17 mouse cellular contexts compared by ENCODE assay signal in genomic region chr4:106703956-106704355, GRCm38 (mm10). TPM values are rescaled to one million over a fixed set of nuclear protein-coding genes. Genes with fewer than 3 reads are reported as not detected.
DNase-seq lines count a peak whose midpoint lies in the region; ATAC-seq and TF ChIP-seq lines count a peak whose summit lies in the region.
"Had no signal": no experiment of that assay in that cellular context is flagged by ENCODE, and none has a peak within 500 bp of the region (broad histone marks: within the 10 kb centered on the region; RNA-seq: fewer than 3 reads in every experiment).

No protein-coding gene starts in this region.

- H3K9me3 ChIP-seq in forebrain, embryonic 13.5 days (replicated peaks): no peaks in the 10 kb centered on the region
- H3K9me3 ChIP-seq in forebrain, embryonic 11.5 days (ENCODE audit: control insufficient read depth, low read length): no peaks in the 10 kb centered on the region
- H3K9me3 ChIP-seq in forebrain, postnatal 0 days (ENCODE audit: low read length): no peaks in the 10 kb centered on the region
- H3K9me3 ChIP-seq in neural tube, embryonic 14.5 days (ENCODE audit: control insufficient read depth, low read length): no peaks in the 10 kb centered on the region
- H3K9me3 ChIP-seq: heart, embryonic 10.5 days; limb, embryonic 12.5 days; liver, embryonic 15.5 days had no signal

- no peak overlapping the region for H3K4me2 ChIP-seq in forebrain, embryonic 13.5 days
- no peak overlapping the region for H3K4me2 ChIP-seq in forebrain, embryonic 11.5 days (ENCODE audit: low read depth, low read length, severe bottlenecking)
- no peak overlapping the region for H3K4me2 ChIP-seq in forebrain, postnatal 0 days (ENCODE audit: low read depth)
- H3K4me2 ChIP-seq in neural tube, embryonic 14.5 days (ENCODE audit: low read depth, low read length): no peak overlapping the region
- H3K4me2 ChIP-seq: limb, embryonic 12.5 days; liver, embryonic 15.5 days had no signal

- H3K27me3 ChIP-seq in forebrain, embryonic 13.5 days: no peaks in the 10 kb centered on the region; the same call in 1 of the 2 replicates
- H3K27me3 ChIP-seq in forebrain, embryonic 11.5 days (ENCODE audit: control insufficient read depth, insufficient read depth, low read length): no peaks in the 10 kb centered on the region
- H3K27me3 ChIP-seq in forebrain, postnatal 0 days (ENCODE audit: insufficient read depth, low read length): no peaks in the 10 kb centered on the region
- no peaks in the 10 kb centered on the region for H3K27me3 ChIP-seq in neural tube, embryonic 14.5 days (ENCODE audit: control insufficient read depth, insufficient read depth, low read length)

- no peak overlapping the region for H3K4me3 ChIP-seq in forebrain, embryonic 13.5 days
- no peak overlapping the region for H3K4me3 ChIP-seq in forebrain, embryonic 11.5 days (ENCODE audit: low read depth, low read length)
- H3K4me3 ChIP-seq in forebrain, postnatal 0 days (ENCODE audit: low read depth, low read length): no peak overlapping the region
- no peak overlapping the region for H3K4me3 ChIP-seq in neural tube, embryonic 14.5 days (ENCODE audit: low read depth, low read length)
- H3K4me3 ChIP-seq: heart, embryonic 10.5 days; limb, embryonic 12.5 days; liver, embryonic 15.5 days had no signal

- H3K9ac ChIP-seq in forebrain, embryonic 13.5 days: no peak overlapping the region
- H3K9ac ChIP-seq in forebrain, embryonic 11.5 days (ENCODE audit: low read length): no peak overlapping the region
- H3K9ac ChIP-seq in forebrain, postnatal 0 days: no peak overlapping the region; the same call in 1 of the 2 replicates
- H3K9ac ChIP-seq in neural tube, embryonic 14.5 days (replicated peaks; ENCODE audit: low read depth, low read length): no peak overlapping the region
- H3K9ac ChIP-seq: limb, embryonic 12.5 days; liver, embryonic 15.5 days had no signal

- intact Hi-C loops in left cerebral cortex, postnatal 4 days (cut with DNase I): no loop called here

- ATAC-seq in forebrain, embryonic 13.5 days: no peak
- no peak for ATAC-seq in forebrain, embryonic 11.5 days (replicated peaks; ENCODE audit: low FRiP score)
- no peak for ATAC-seq in forebrain, postnatal 0 days
- no peak for ATAC-seq in neural tube, embryonic 14.5 days (ENCODE audit: low read depth)
- no peak for ATAC-seq in megakaryocyte progenitor cell, adult 5-6 weeks (replicated peaks; ENCODE audit: poor library complexity)
- ATAC-seq: intestine, postnatal 0 days had no signal

- WGBS in forebrain, embryonic 13.5 days: 82% methylated on average over 10 of the region's 10 CpGs
- WGBS in forebrain, embryonic 11.5 days: 85% methylated on average over 10 of the region's 10 CpGs
- 73% methylated on average over 10 of the region's 10 CpGs for WGBS in forebrain, postnatal 0 days
- 82% methylated on average over 10 of the region's 10 CpGs for WGBS in neural tube, embryonic 14.5 days

- peak overlapping the region; percentile 58; the same call in 1 of the 2 replicates for H3K27ac ChIP-seq in forebrain, embryonic 13.5 days
- no peak overlapping the region for H3K27ac ChIP-seq in forebrain, embryonic 11.5 days (ENCODE audit: low read depth, low read length)
- peak overlapping the region; percentile 80 for H3K27ac ChIP-seq in forebrain, postnatal 0 days (ENCODE audit: low read depth, low read length)
- H3K27ac ChIP-seq in neural tube, embryonic 14.5 days (ENCODE audit: low read depth, low read length): peak overlapping the region; percentile 67; the same call in 1 of the 2 replicates
- H3K27ac ChIP-seq: heart, embryonic 10.5 days; limb, embryonic 12.5 days; liver, embryonic 15.5 days had no signal

- DNase-seq in forebrain, embryonic 11.5 days (ENCODE audit: low spot score): no peak
- DNase-seq in left cerebral cortex, postnatal 4 days: peak; percentile 34
- DNase-seq in left cerebral cortex, adult 11 months (ENCODE audit: low spot score): no peak
- no peak for DNase-seq in forebrain, postnatal 0 days
- no peak for DNase-seq in gastrocnemius, postnatal 25 days
- DNase-seq: gastrocnemius, postnatal 36 days; heart, postnatal 36 days; lung, postnatal 14 days; thymus, postnatal 4 days had no signal

- no peaks in the 10 kb centered on the region for H3K36me3 ChIP-seq in forebrain, embryonic 13.5 days (ENCODE audit: poor library complexity, severe bottlenecking)
- no peaks in the 10 kb centered on the region for H3K36me3 ChIP-seq in forebrain, embryonic 11.5 days (ENCODE audit: control insufficient read depth, insufficient read depth, low read length)
- H3K36me3 ChIP-seq in forebrain, postnatal 0 days (ENCODE audit: insufficient read depth): no peaks in the 10 kb centered on the region
- no peaks in the 10 kb centered on the region for H3K36me3 ChIP-seq in neural tube, embryonic 14.5 days (ENCODE audit: control insufficient read depth, insufficient read depth, low read length)
- H3K36me3 ChIP-seq: heart, embryonic 10.5 days; limb, embryonic 12.5 days; liver, embryonic 15.5 days had no signal

- no peak for TF ChIP-seq CTCF in forebrain, postnatal 0 days (IDR thresholded peaks at IDR 0.05; ENCODE audit: low read depth)

- peaks cover 39% of the 10 kb centered on the region for H3K4me1 ChIP-seq in forebrain, embryonic 13.5 days
- peaks cover 11% of the 10 kb centered on the region; the same call in 1 of the 2 replicates for H3K4me1 ChIP-seq in forebrain, embryonic 11.5 days (replicated peaks; ENCODE audit: control insufficient read depth, insufficient read depth, low read length)
- peaks cover 36% of the 10 kb centered on the region for H3K4me1 ChIP-seq in forebrain, postnatal 0 days (ENCODE audit: insufficient read depth)
- H3K4me1 ChIP-seq in neural tube, embryonic 14.5 days (ENCODE audit: control insufficient read depth, insufficient read depth, low read length): peaks cover 25% of the 10 kb centered on the region; the same call in 1 of the 2 replicates
- H3K4me1 ChIP-seq: liver, embryonic 15.5 days had no signal

RNA-seq across cellular contexts. Expression of gene Ttc4, which starts 25.2 kb away (rescaled TPM):
- 93.0 and 112 TPM in 2 replicates for polyA plus RNA-seq in forebrain, embryonic 13.5 days (2015; fragmentation: Nextera tagmentation; extraction: Ambion mirVana)
- polyA plus RNA-seq in forebrain, embryonic 11.5 days (2014; fragmentation: Nextera tagmentation; extraction: Ambion mirVana): 99.2 and 101 TPM in 2 replicates
- total RNA-seq in left cerebral cortex, postnatal 4 days (2021): 10 to 100 TPM; 57.4 to 62.1 TPM
- 108 and 114 TPM in 2 replicates for total RNA-seq in forebrain, postnatal 0 days (2014; rRNA removed)
- polyA plus RNA-seq in forebrain, postnatal 0 days (2015; fragmentation: Nextera tagmentation; extraction: Ambion mirVana): 78.2 and 89.1 TPM in 2 replicates
- polyA plus RNA-seq in neural tube, embryonic 14.5 days (2014; fragmentation: Nextera tagmentation; extraction: Ambion mirVana): 128 and 134 TPM in 2 replicates
- 32.2 and 42.5 TPM in 2 replicates for total RNA-seq in megakaryocyte progenitor cell, adult 5-6 weeks (2015)
- 24.9 and 28.2 TPM in 2 replicates for total RNA-seq in megakaryocyte progenitor cell, adult 5-6 weeks (2017)
- 10 to 100 TPM; 24.7 to 28.6 TPM for total RNA-seq in gastrocnemius, postnatal 25 days (2021)

RNA-seq across cellular contexts. Expression of gene Mroh7, which starts 26.8 kb away (rescaled TPM):
- polyA plus RNA-seq in forebrain, embryonic 13.5 days (2015; fragmentation: Nextera tagmentation; extraction: Ambion mirVana): 0.20 and 0.80 TPM in 2 replicates
- 0.11 TPM in 1 of 2 replicates, not detected in the other for polyA plus RNA-seq in forebrain, embryonic 11.5 days (2014; fragmentation: Nextera tagmentation; extraction: Ambion mirVana)
- total RNA-seq in left cerebral cortex, postnatal 4 days (2021): 1 to 10 TPM; 1.3 to 1.6 TPM
- 0.95 and 1.5 TPM in 2 replicates for total RNA-seq in forebrain, postnatal 0 days (2014; rRNA removed)
- 0.30 and 0.71 TPM in 2 replicates for polyA plus RNA-seq in forebrain, postnatal 0 days (2015; fragmentation: Nextera tagmentation; extraction: Ambion mirVana)
- 1.1 and 1.4 TPM in 2 replicates for polyA plus RNA-seq in neural tube, embryonic 14.5 days (2014; fragmentation: Nextera tagmentation; extraction: Ambion mirVana)
- not detected in 2 replicates for total RNA-seq in megakaryocyte progenitor cell, adult 5-6 weeks (2015)
- total RNA-seq in megakaryocyte progenitor cell, adult 5-6 weeks (2017): not detected in 2 replicates
- under 1 TPM; 0.19 to 0.69 TPM for total RNA-seq in gastrocnemius, postnatal 25 days (2021)

RNA-seq across cellular contexts. Expression of gene Fam151a, which starts 29.7 kb away (rescaled TPM):
- not detected in 2 replicates for polyA plus RNA-seq in forebrain, embryonic 13.5 days (2015; fragmentation: Nextera tagmentation; extraction: Ambion mirVana)
- polyA plus RNA-seq in forebrain, embryonic 11.5 days (2014; fragmentation: Nextera tagmentation; extraction: Ambion mirVana): not detected in 2 replicates
- total RNA-seq in left cerebral cortex, postnatal 4 days (2021): not detected
- total RNA-seq in forebrain, postnatal 0 days (2014; rRNA removed): not detected in 2 replicates
- not detected in 2 replicates for polyA plus RNA-seq in forebrain, postnatal 0 days (2015; fragmentation: Nextera tagmentation; extraction: Ambion mirVana)
- polyA plus RNA-seq in neural tube, embryonic 14.5 days (2014; fragmentation: Nextera tagmentation; extraction: Ambion mirVana): not detected in 2 replicates
- total RNA-seq in megakaryocyte progenitor cell, adult 5-6 weeks (2015): not detected in 2 replicates
- total RNA-seq in megakaryocyte progenitor cell, adult 5-6 weeks (2017): not detected in 2 replicates
- total RNA-seq in gastrocnemius, postnatal 25 days (2021): not detected
- total RNA-seq: gastrocnemius, postnatal 36 days; layer of hippocampus, postnatal 36 days had no signal
- polyA plus RNA-seq: limb, embryonic 12.5 days; liver, embryonic 15.5 days had no signal

RNA-seq across cellular contexts. Expression of gene Pars2, which starts 53.1 kb away (rescaled TPM):
- polyA plus RNA-seq in forebrain, embryonic 13.5 days (2015; fragmentation: Nextera tagmentation; extraction: Ambion mirVana): 11.8 and 12.3 TPM in 2 replicates
- 13.3 and 13.9 TPM in 2 replicates for polyA plus RNA-seq in forebrain, embryonic 11.5 days (2014; fragmentation: Nextera tagmentation; extraction: Ambion mirVana)
- total RNA-seq in left cerebral cortex, postnatal 4 days (2021): 1 to 10 TPM; 6.0 to 9.2 TPM
- total RNA-seq in forebrain, postnatal 0 days (2014; rRNA removed): 13.2 and 13.6 TPM in 2 replicates
- 9.2 and 9.9 TPM in 2 replicates for polyA plus RNA-seq in forebrain, postnatal 0 days (2015; fragmentation: Nextera tagmentation; extraction: Ambion mirVana)
- polyA plus RNA-seq in neural tube, embryonic 14.5 days (2014; fragmentation: Nextera tagmentation; extraction: Ambion mirVana): 8.8 and 9.9 TPM in 2 replicates
- 3.7 and 6.6 TPM in 2 replicates for total RNA-seq in megakaryocyte progenitor cell, adult 5-6 weeks (2015)
- total RNA-seq in megakaryocyte progenitor cell, adult 5-6 weeks (2017): 7.7 and 8.8 TPM in 2 replicates
- 1 to 10 TPM; 1.7 to 1.8 TPM for total RNA-seq in gastrocnemius, postnatal 25 days (2021)
